Mouse (Mus musculus) neural tube, embryonic 15.5 days (tissue): ENCODE results near the gene Cd86. TPM values are rescaled to one million over a fixed set of nuclear protein-coding genes. Genes with fewer than 3 reads are reported as not detected.

Experiments
- ATAC-seq: fragments of 200-750 bp; cut with Nextera tagmentation; 2 replicates; pipeline ENCODE4 v1.8.0; 2017; ENCODE audit warnings: mild to moderate bottlenecking, moderate TSS enrichment, moderate library complexity; ENCODE audit not compliant: low FRiP score
- H3K27ac ChIP-seq: fragments of 300-500 bp; sonication (generic); replicated peaks from 2 replicates; pipeline ENCODE4 v1.5.1; 2015; ENCODE audit warnings: mild to moderate bottlenecking, inconsistent platforms
- H3K27me3 ChIP-seq: fragments of 300-500 bp; sonication (generic); replicated peaks from 2 replicates; pipeline ENCODE4 v1.6.1; 2015; ENCODE audit warnings: inconsistent platforms
- H3K36me3 ChIP-seq: fragments of 300-500 bp; sonication (generic); 2 replicates; pipeline ENCODE4 v1.6.1; 2015; ENCODE audit warnings: inconsistent platforms
- H3K4me1 ChIP-seq: fragments of 300-500 bp; sonication (generic); 2 replicates; pipeline ENCODE4 v1.6.1; 2015; ENCODE audit warnings: inconsistent platforms
- H3K4me2 ChIP-seq: fragments of 300-500 bp; sonication (generic); 2 replicates; pipeline ENCODE4 v1.6.1; 2015; ENCODE audit warnings: inconsistent platforms, mild to moderate bottlenecking, moderate library complexity
- H3K4me3 ChIP-seq: fragments of 300-500 bp; sonication (generic); replicated peaks from 2 replicates; pipeline ENCODE4 v1.5.1; 2015; ENCODE audit warnings: mild to moderate bottlenecking, inconsistent platforms
- H3K9ac ChIP-seq: fragments of 300-500 bp; sonication (generic); replicated peaks from 2 replicates; pipeline ENCODE4 v1.6.1; 2015; ENCODE audit warnings: mild to moderate bottlenecking, inconsistent platforms
- H3K9me3 ChIP-seq: fragments of 300-500 bp; sonication (generic); replicated peaks from 2 replicates; pipeline ENCODE4 v1.6.1; 2016; ENCODE audit warnings: inconsistent platforms
- WGBS: fragments of 180-500 bp; shearing (Covaris S2); methylation state at CpG from one replicate; pipeline ENCODE4 v1.1.7; 2015; ENCODE audit warnings: mixed read lengths; 5-methylcytosine and 5-hydroxymethylcytosine counted together
- polyA plus RNA-seq: library from polyadenylated mRNA; unstranded; fragments of >200 nt; fragmentation: Nextera tagmentation; extraction: Ambion mirVana; gene quantifications from 2 replicates; pipeline ENCODE4 v1.2.1, GENCODE M21; 2015

Gene Cd86
- 2.0 and 2.1 TPM in 2 replicates for polyA plus RNA-seq

DNA sequence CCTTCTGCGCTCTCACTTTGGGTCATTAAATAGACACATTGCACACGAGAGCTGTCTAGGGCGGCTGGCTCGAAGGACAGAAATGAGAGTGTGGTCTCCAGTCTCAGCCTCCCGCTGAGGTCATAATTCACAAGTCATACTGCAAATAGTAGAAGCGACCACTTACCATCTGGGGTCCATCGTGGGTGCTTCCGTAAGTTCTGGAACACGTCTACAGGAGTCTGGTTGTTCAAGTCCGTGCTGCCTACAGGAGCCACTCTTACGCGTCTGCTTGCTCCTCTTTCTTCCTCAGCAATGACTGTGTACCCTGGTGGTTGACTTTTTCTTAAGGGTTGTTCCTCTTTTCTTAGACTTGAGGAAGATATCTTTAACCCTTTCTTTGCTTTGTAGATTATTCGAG is at the start of gene Cd86:
Cd86 (minus strand) TSS at position 300 of the 400 bp plus-strand sequence.
- ATAC-seq = no peak
- Histone ChIP-seq H3K9ac (no peak within 1 kb of the TSS), H3K27ac (no peak within 1 kb of the TSS), H3K36me3 (no peaks in the 10 kb centered on the region), H3K4me1 (no peaks in the 10 kb centered on the region), H3K4me3 (no peak within 1 kb of the TSS), H3K27me3 (no peaks in the 10 kb centered on the region), H3K9me3 (no peaks in the 10 kb centered on the region), H3K4me2 (no peak within 1 kb of the TSS)
- 70% methylated on average over 13 of the region's 13 CpGs for WGBS

DNA sequence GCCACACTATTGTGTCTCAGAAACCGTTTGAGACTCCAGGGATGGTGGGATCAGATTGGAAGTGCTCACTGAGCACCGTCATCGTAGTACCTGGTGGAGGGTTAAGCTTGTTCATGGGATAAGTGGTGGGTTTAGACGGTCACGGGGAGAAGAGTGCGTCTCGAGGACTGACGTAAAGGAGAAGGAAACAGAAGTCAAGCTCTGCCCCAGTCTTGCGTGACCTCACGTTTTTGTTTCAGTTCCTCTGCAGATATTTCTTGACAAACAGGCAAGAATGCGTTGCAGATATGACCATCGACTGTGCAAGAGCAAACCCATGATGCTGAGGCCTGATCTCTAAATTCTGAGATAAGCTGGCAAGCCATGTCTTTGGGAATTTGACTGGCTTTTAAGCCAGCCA is 45.9 kb upstream of the Cd86 start:
- Histone ChIP-seq H3K27me3 (no peaks in the 10 kb centered on the region), H3K9me3 (no peaks in the 10 kb centered on the region)

DNA sequence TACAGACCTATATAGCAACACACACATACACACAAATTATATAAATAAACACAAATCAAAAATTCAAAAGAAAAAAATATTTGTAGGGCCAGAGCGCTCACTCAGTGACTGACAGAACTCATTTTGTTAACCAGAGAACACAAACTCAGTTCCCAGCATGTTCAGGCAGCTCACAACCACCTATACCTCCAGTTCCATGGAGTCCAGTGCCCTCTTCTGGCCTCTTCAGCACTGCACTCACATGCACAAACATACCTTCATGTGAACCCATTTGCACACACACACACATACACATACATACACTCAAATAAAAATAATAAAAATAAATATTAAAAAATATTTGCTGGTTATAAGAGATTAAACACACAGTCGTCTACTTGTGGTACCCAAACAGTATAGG is 44.9 kb upstream of the Cd86 start:
- Histone ChIP-seq H3K36me3 (no peaks in the 10 kb centered on the region), H3K27me3 (no peaks in the 10 kb centered on the region), H3K4me2 (no peak overlapping the region), H3K4me3 (no peak overlapping the region), H3K27ac (no peak overlapping the region), H3K9ac (no peak overlapping the region), H3K4me1 (no peaks in the 10 kb centered on the region), H3K9me3 (no peaks in the 10 kb centered on the region)
- no peak for ATAC-seq
- 93% methylated on average over 2 of the region's 2 CpGs for WGBS

More for the DNA sequence above, 45.9 kb upstream of the Cd86 start:
- Histone ChIP-seq H3K4me1 (no peaks in the 10 kb centered on the region), H3K27ac (no peak overlapping the region), H3K9ac (no peak overlapping the region), H3K36me3 (no peaks in the 10 kb centered on the region), H3K4me3 (no peak overlapping the region), H3K4me2 (no peak overlapping the region)
- no peak for ATAC-seq
- WGBS = 91% methylated on average over 12 of the region's 12 CpGs

DNA sequence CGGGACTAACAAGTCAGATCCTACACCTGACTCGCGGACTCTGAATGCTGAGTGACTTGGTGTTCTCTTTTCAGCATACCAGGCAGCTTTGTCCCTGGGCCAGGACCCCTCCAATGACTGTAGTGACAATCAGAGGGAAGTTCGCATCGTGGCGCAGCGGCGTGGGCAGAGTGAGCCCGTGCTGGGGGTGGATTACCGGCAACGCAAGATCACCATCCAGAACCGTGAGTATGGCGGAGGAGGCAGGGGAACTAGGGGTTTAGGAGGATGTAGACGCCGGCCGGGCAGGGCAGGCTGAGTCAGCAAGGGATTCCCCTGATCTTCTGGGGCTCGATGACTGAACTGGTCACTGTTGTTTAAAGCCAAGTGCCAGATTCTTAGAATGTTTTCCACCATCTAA is 43.5 kb upstream of the Cd86 start:
- Histone ChIP-seq H3K27ac (no peak overlapping the region), H3K4me2 (no peak overlapping the region), H3K36me3 (no peaks in the 10 kb centered on the region), H3K27me3 (no peaks in the 10 kb centered on the region), H3K4me3 (no peak overlapping the region), H3K4me1 (no peaks in the 10 kb centered on the region), H3K9ac (no peak overlapping the region), H3K9me3 (no peaks in the 10 kb centered on the region)
- WGBS = 96% methylated on average over 17 of the region's 17 CpGs
- ATAC-seq = no peak

DNA sequence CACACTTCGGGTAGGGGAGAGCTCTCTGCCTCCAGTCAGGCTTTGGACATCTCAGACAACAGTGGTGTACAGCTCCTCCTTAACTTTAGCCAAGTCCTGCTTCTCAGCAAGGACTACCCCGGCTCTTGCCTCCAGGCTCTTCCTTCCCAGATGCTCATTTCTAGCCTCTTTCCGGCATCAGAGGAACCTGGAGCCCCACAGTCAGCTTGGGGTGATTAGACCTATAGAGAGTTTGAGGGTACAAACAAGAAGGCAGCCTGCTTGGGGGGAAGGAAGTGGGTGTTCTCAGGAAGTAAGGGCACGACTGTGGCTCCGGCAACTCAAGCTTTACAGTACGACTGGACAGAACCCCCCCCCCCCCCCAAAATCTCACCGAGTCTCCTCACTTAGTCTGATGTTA is 42.9 kb upstream of the Cd86 start:
- Histone ChIP-seq H3K4me2 (no peak overlapping the region), H3K9me3 (no peaks in the 10 kb centered on the region), H3K27ac (no peak overlapping the region), H3K4me1 (no peaks in the 10 kb centered on the region), H3K4me3 (no peak overlapping the region), H3K9ac (no peak overlapping the region), H3K36me3 (no peaks in the 10 kb centered on the region), H3K27me3 (no peaks in the 10 kb centered on the region)
- WGBS = 91% methylated on average over 7 of the region's 7 CpGs
- no peak for ATAC-seq

DNA sequence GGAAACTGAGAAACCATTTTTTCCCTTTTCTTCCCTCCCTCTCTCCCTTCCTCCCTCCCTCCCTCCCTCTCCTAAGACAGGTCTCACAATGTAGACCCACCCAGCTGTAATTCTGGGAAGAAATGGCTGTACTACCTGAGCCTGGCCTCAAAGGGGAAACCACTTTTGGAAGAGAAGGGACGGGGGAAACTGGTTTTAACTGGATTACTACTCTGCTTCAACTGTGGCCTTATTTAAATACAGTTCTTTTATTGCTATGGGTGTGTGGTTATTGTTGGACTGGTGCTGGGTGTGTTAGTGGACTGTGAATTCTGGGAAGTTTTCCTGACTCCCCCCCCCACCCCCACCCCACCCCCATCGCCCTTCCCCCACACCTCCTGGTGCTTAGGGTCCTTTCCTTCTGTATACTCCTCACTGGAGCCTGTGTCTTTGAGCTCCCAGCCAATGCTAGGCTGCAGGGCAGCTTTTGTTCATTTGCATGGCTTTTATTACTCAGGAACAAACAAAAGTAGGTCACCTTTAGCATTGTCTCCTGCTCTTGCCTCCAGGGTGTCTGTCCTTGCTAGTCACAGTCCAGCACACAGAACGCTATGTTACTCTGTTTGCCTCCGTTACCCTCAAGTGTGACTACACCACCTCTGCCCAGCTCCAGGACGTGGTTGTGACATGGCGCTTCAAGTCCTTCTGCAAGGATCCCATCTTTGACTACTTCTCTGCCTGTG is 42.0 kb upstream of the Cd86 start:
- Histone ChIP-seq H3K9me3 (no peaks in the 10 kb centered on the region), H3K4me2 (no peak overlapping the region), H3K27me3 (no peaks in the 10 kb centered on the region), H3K36me3 (no peaks in the 10 kb centered on the region), H3K4me3 (no peak overlapping the region), H3K4me1 (no peaks in the 10 kb centered on the region), H3K9ac (no peak overlapping the region), H3K27ac (no peak overlapping the region)
- WGBS = 74% methylated on average over 6 of the region's 6 CpGs
- no peak for ATAC-seq

DNA sequence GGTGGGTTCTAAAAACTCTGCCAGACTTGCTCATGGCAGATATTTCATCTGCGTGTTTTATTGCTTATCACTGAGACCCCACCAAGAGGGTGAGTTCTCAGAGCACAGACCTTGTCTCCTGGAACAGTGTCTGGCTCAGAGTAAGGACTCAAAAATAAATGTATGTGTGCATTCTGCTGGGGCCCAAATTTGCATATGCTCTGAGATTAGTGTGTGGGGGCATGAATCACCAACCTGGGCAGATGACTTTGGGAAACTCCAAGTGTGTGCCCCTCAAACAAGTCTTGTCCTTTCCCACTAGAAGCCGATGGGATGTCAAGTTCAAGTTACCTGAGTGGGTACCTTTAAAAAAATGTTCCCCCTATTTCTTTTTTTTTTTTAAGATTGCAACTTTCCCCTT is 34.6 kb upstream of the Cd86 start:
- no peak for ATAC-seq
- WGBS = 95% methylated on average over 2 of the region's 2 CpGs
- no peaks in the 10 kb centered on the region for H3K36me3 ChIP-seq
- H3K9me3 ChIP-seq = no peaks in the 10 kb centered on the region
- no peak overlapping the region for H3K4me3 ChIP-seq
- H3K27me3 ChIP-seq = no peaks in the 10 kb centered on the region
- no peak overlapping the region for H3K9ac ChIP-seq
- no peak overlapping the region for H3K27ac ChIP-seq
- H3K4me2 ChIP-seq = no peak overlapping the region
- H3K4me1 ChIP-seq = no peaks in the 10 kb centered on the region

DNA sequence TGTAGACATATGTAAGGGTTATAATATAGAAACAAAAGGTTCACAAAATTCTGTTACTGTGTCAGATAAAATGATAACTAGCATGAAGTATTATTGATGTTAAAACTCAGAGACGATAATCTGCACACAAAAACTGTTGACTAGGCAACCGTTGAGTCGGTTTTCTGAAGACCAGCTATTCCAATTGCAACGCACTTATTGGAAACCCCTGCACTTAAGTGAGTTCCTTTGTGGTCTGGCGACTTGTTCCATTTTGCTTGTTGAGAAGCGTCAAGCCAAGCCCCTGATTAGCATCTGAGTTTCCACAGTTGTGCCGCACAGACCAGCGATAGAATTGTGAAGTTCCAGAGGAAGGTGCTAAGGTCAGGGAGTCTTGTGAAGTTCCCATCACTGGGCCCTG is 31.4 kb upstream of the Cd86 start:
- ATAC-seq = no peak
- Histone ChIP-seq H3K4me3 (no peak overlapping the region), H3K27ac (no peak overlapping the region), H3K9me3 (no peaks in the 10 kb centered on the region), H3K9ac (no peak overlapping the region), H3K4me1 (peaks cover 8% of the 10 kb centered on the region), H3K4me2 (no peak overlapping the region), H3K36me3 (no peaks in the 10 kb centered on the region), H3K27me3 (peaks cover 26% of the 10 kb centered on the region)
- WGBS = 84% methylated on average over 8 of the region's 8 CpGs

DNA sequence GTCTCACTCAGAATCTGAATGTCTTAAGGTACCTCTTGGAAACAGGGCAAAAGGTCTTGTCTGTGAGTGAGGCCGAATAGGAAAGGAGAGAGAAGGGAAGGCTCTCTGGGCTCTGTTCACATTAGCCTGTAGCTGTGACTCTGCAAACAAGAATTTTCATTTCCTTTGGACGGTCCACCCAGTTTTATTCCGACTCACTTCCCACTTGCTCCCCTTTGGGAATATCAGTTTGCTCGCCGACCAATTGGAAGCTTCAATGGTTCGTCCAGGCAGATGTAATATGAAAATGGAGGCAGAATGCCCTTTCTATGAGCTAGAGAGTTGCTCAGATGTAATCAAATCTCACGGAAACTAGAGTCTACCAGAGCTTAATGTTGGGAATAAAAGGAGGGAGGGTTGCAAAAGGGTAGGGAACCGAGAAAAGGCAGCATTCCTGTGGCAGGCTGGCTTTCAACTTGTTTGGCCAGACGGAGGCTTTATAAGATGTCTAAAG is 29.0 kb upstream of the Cd86 start:
- no peak overlapping the region for H3K27ac ChIP-seq
- ATAC-seq = no peak
- no peak overlapping the region for H3K4me3 ChIP-seq
- peaks cover 8% of the 10 kb centered on the region for H3K4me1 ChIP-seq
- no peak overlapping the region for H3K9ac ChIP-seq
- 66% methylated on average over 9 of the region's 9 CpGs for WGBS
- peaks cover 28% of the 10 kb centered on the region for H3K27me3 ChIP-seq
- H3K9me3 ChIP-seq = no peaks in the 10 kb centered on the region
- no peaks in the 10 kb centered on the region for H3K36me3 ChIP-seq
- H3K4me2 ChIP-seq = no peak overlapping the region

DNA sequence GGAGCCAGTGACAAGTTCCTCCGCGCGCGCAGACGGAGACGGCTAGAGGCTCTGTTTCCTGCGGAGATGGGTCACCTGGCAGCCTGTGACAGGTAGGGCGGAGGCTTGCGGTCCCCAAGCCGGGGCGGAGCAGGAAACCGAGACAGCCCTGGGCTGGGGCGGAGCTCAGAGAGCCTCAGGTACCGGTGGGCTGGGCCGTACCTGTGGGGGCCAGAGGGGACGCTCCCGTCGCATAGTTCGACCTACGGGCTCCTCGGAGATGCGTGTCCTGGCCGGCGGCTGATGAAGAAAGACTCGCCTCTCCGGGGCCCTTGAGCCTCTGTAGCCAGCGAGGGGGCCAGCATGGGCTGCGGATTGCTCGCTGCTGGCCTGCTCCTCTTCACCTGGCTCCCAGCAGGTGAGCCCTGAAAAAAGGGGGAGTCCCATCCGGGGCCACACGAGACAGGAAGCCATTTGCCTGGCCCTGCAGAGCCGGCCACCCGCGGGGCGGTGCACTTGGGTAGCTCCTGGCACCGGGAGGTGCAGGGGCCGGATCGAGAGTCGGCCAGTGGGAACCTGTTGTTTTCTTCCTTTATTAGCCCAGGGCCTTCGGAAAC is 28.0 kb upstream of the Cd86 start, which contains the start of gene Ildr1:
Ildr1 (plus strand) TSS at position 161 of the 596 bp plus-strand sequence.
- peak within 1 kb of the TSS; percentile 85 for H3K4me2 ChIP-seq
- H3K27me3 ChIP-seq = peaks cover 28% of the 10 kb centered on the region
- H3K4me1 ChIP-seq = peaks cover 8% of the 10 kb centered on the region
- 2% methylated on average over 38 of the region's 40 CpGs for WGBS
- no peaks in the 10 kb centered on the region for H3K36me3 ChIP-seq
- peak within 1 kb of the TSS; percentile 44 for H3K4me3 ChIP-seq
- no peaks in the 10 kb centered on the region for H3K9me3 ChIP-seq
- ATAC-seq = peak; percentile 76
- H3K27ac ChIP-seq = no peak within 1 kb of the TSS
- H3K9ac ChIP-seq = peak within 1 kb of the TSS; percentile 50

DNA sequence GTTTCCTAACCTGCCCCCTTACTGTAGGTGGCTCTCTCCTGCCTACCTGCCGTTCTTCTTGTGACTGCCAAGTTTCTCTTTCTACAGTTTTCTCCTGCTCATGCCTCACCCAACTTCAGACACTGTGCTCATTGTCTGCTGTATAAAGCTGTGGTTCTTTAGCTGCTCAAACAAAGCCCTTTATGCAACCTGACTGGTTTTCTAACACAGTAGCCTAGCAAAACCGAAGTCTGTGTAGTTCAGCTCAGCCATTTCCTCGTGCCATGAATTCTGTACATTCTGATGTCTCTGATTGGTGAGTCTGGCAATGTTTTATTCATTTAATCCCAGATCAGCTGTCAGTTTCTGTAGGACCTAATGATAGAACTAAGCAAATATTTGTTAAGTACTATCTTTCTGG is 25.6 kb upstream of the Cd86 start:
- 67% methylated on average over 3 of the region's 3 CpGs for WGBS
- Histone ChIP-seq H3K4me2 (no peak overlapping the region), H3K27ac (no peak overlapping the region), H3K36me3 (no peaks in the 10 kb centered on the region), H3K4me1 (peaks cover 8% of the 10 kb centered on the region), H3K9me3 (no peaks in the 10 kb centered on the region), H3K9ac (no peak overlapping the region), H3K4me3 (no peak overlapping the region), H3K27me3 (peaks cover 28% of the 10 kb centered on the region)
- no peak for ATAC-seq

DNA sequence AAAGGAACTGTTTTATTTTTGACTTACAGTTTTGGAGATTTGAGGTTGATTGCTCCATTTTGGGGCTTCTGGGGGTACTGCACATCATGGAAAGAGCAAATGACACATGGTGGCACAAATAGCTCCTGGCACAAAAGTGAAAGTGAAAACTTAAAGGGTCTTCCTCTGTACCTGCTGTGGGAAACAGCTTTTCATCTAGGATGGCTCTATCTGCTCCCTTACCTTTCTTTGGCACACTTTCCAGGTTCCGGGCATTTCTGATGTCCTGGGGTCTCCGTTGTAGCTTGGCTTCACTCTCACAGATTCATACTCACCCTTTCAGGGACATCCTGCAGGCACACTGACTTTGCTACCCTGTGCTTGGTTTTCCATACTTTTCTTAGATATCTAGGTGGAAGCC is 22.2 kb upstream of the Cd86 start:
- WGBS = 98% methylated on average over 2 of the region's 2 CpGs
- Histone ChIP-seq H3K9me3 (no peaks in the 10 kb centered on the region), H3K9ac (no peak overlapping the region), H3K36me3 (no peaks in the 10 kb centered on the region), H3K4me1 (no peaks in the 10 kb centered on the region), H3K4me3 (no peak overlapping the region), H3K4me2 (no peak overlapping the region), H3K27me3 (peaks cover 8% of the 10 kb centered on the region; the same call in 1 of the 2 replicates), H3K27ac (no peak overlapping the region)
- ATAC-seq = no peak
